Mouse (Mus musculus) left cerebral cortex, postnatal 25 days (tissue): ENCODE data around the gene Osbpl7. TPM values are rescaled to one million over a fixed set of nuclear protein-coding genes. Genes with fewer than 3 reads are reported as not detected.

Experiments used
- DNase-seq, 2 experiments: peaks; one replicate each; pipeline ENCODE4 v3.0.0; 2022; ENCODE audit warnings: low spot score in 2 of 2, mixed read lengths in 1 of 2
- intact Hi-C: fragments of 180-260 bp; cut with DNase I; formaldehyde crosslinking; loops from one replicate; pipeline ENCODE4 v1.15.1; 2025
- total RNA-seq, 2 experiments: library from RNA; stranded (reverse); gene quantifications; 2 replicates each; pipeline ENCODE4 v1.2.3; 2021

The Osbpl7 gene
- total RNA-seq: 10 to 100 TPM; 11.2 to 15.3 TPM

- intact Hi-C loops: no loop called here
- DNase-seq: peak; percentile 67 to 82
Measured at GRCm38 (mm10) chr11:97050216-97050943, at the start of gene Osbpl7. Gene Osbpl7 (plus strand): TSS chr11:97050628.

- intact Hi-C loops: no loop called here
Measured at GRCm38 (mm10) chr11:97003170-97003569, 47.3 kb upstream of the Osbpl7 start.

GRCm38 (mm10) chr11:97007093-97007794 is 43.2 kb upstream of the Osbpl7 start:
- DNase-seq: no peak
- intact Hi-C loops: no loop called here

More at GRCm38 (mm10) chr11:97003170-97003569, 47.3 kb upstream of the Osbpl7 start:
- no peak for DNase-seq

- no peak for DNase-seq
- intact Hi-C loops: no loop called here
Measured at GRCm38 (mm10) chr11:97009198-97009790, 41.1 kb upstream of the Osbpl7 start.

DNA sequence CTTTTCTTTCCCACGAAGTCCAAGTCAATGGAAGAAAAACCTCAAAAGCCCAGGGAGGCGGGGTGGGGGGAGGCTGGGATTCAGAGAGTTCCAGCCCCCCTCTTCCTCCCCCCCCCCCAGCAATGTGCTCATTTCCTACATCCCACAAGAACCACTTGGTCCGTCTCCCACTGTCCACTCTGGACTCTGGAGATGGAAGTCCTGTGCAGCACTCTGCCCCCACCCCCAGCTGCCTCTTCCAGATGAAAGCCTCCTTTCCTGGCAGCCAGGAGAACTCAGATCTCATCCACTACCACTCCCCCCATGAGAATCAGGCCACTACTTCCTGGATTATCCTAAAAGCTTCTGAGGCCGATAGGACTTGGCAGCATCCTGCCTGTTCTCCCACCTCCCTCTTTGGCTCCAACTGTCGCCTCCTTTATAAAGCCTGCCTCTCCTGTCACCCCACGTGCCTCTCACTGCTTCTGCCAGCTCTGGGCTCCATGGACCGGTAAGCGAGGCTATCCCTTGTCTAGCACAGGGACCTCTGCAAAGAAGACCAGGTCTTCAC is 37.2 kb upstream of the Osbpl7 start, which contains the start of gene Sp6:
Gene Sp6, plus strand, starts transcription at position 274 of the 550 bp plus-strand sequence.
- DNase-seq: peak in 1 of 2 experiments; percentile 29
- intact Hi-C loops: no loop called here

GRCm38 (mm10) chr11:97017696-97018582 is 32.5 kb upstream of the Osbpl7 start:
- DNase-seq: no peak
- intact Hi-C loops: no loop called here

GRCm38 (mm10) chr11:97018583-97019344 is 31.7 kb upstream of the Osbpl7 start:
- DNase-seq: no peak

GRCm38 (mm10) chr11:97019345-97019708 is 31.1 kb upstream of the Osbpl7 start:
- intact Hi-C loops: no loop called here
- no peak for DNase-seq

More at GRCm38 (mm10) chr11:97018583-97019344, 31.7 kb upstream of the Osbpl7 start:
- intact Hi-C loops: no loop called here

GRCm38 (mm10) chr11:97021121-97021765 is 29.2 kb upstream of the Osbpl7 start:
- intact Hi-C loops: loop anchor here (5.0 kb wide), 1 partner anchor 104 kb away; the partner anchor contains the start of gene Cdk5rap3
- DNase-seq: no peak

DNA sequence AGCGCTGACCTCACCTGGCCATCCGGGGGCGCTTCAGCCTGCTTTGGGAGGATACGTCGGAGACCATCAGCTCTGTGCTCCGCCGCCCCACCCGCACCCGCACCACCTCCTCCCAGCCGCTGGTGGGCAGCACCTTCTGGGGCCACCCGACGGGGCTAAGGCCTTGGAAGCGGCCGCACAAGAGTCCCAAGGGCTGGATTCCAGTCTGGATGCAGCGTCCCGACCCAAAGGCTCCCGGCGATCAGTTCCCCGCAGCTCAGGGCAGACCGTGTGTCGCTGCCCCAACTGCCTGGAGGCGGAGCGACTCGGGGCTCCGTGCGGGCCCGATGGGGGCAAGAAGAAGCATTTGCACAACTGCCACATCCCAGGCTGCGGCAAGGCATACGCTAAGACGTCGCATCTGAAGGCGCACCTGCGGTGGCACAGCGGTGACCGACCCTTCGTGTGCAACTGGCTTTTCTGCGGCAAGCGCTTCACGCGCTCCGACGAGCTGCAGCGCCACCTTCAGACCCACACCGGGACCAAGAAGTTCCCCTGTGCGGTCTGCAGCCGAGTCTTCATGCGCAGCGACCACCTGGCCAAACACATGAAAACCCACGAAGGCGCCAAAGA is 28.4 kb upstream of the Osbpl7 start:
- DNase-seq: peak; percentile 38 to 46
- intact Hi-C loops: loop anchor here (5.0 kb wide), 1 partner anchor 105 kb away; the partner anchor contains the start of gene Cdk5rap3

GRCm38 (mm10) chr11:97024977-97025376 is 25.5 kb upstream of the Osbpl7 start:
- DNase-seq: no peak
- intact Hi-C loops: loop anchor here (5.0 kb wide), 1 partner anchor 108 kb away; the partner anchor contains the start of gene Cdk5rap3

- peak; percentile 78 to 87 for DNase-seq
- intact Hi-C loops: loop anchor here (1.0 kb wide), 1 partner anchor 44 kb away; the partner anchor contains the start of gene Sp2
Measured at GRCm38 (mm10) chr11:97025721-97026344, 24.6 kb upstream of the Osbpl7 start.

GRCm38 (mm10) chr11:97029686-97030417 is 20.6 kb upstream of the Osbpl7 start, which contains the start of gene Scrn2:
Gene Scrn2 (plus strand): TSS chr11:97029938.
- intact Hi-C loops: no loop called here

DNA sequence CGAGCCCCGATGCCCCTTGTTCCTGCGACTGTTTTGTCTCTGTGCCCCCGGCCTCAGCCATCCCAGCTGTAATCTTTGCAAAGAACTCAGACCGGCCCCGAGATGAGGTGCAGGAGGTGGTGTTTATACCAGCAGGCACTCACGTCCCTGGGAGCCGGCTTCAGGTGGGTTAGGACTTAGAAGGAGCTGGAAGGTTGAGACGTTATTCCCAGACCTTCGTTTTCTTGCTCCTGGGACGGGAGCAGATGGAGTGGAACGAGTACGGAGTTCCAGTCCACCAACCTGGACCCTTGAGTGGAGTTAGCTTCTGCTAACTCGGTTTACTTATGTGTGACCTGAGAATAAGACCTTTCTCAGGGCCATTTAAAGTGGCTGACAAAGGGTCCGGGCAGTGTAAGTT is 20.0 kb upstream of the Osbpl7 start:
- intact Hi-C loops: no loop called here
- DNase-seq: no peak

More at GRCm38 (mm10) chr11:97029686-97030417, 20.6 kb upstream of the Osbpl7 start, which contains the start of gene Scrn2:
- peak; percentile 70 to 80 for DNase-seq

GRCm38 (mm10) chr11:97031977-97032376 is 18.5 kb upstream of the Osbpl7 start:
- no peak for DNase-seq
- intact Hi-C loops: no loop called here

- DNase-seq: no peak
- intact Hi-C loops: no loop called here
Measured at GRCm38 (mm10) chr11:97032499-97032898, 17.9 kb upstream of the Osbpl7 start.
